Mouse (Mus musculus): ENCODE data around the gene Gpr153. TPM values are rescaled to one million over a fixed set of nuclear protein-coding genes. Genes with fewer than 3 reads are reported as not detected.

The Gpr153 gene
- polyA plus RNA-seq, 1 experiment, result 6.5 TPM

GRCm38 (mm10) chr4:152260451-152260850, 13.6 kb upstream of the Gpr153 start:
- TF ChIP-seq TCF12 (IDR thresholded peaks at IDR 0.05; ENCODE audit: insufficient read depth, poor library complexity, severe bottlenecking) (no peak), POLR2A (IDR thresholded peaks at IDR 0.05; ENCODE audit: insufficient read length, low read depth) (peak; percentile 13), E2F4 (IDR thresholded peaks at IDR 0.05; ENCODE audit: insufficient read depth) (no peak), MYOD1 (IDR thresholded peaks at IDR 0.05; ENCODE audit: control insufficient read depth in 1 of 3, insufficient read length in 2 of 3, low read depth in 2 of 3) (peak in 1 of 3 experiments; percentile 33), CEBPB (IDR thresholded peaks at IDR 0.05; ENCODE audit: insufficient read depth, poor library complexity, severe bottlenecking) (peak; percentile 83; the same call in 1 of the 2 replicates)
- H3K27me3 ChIP-seq (ENCODE audit: control insufficient read depth, insufficient read depth, insufficient read length), result no peaks in the 10 kb centered on the region
- H3ac ChIP-seq (ENCODE audit: control insufficient read depth, insufficient read length), result no peak overlapping the region
- H3K36me3 ChIP-seq (ENCODE audit: control insufficient read depth, insufficient read depth), result no peaks in the 10 kb centered on the region
- no peaks in the 10 kb centered on the region for H3K79me2 ChIP-seq (ENCODE audit: control insufficient read depth, insufficient read depth)
- no peak overlapping the region for H3K4me3 ChIP-seq
- peak overlapping the region; percentile 8 for H3K4me2 ChIP-seq (ENCODE audit: low read depth)

DNA sequence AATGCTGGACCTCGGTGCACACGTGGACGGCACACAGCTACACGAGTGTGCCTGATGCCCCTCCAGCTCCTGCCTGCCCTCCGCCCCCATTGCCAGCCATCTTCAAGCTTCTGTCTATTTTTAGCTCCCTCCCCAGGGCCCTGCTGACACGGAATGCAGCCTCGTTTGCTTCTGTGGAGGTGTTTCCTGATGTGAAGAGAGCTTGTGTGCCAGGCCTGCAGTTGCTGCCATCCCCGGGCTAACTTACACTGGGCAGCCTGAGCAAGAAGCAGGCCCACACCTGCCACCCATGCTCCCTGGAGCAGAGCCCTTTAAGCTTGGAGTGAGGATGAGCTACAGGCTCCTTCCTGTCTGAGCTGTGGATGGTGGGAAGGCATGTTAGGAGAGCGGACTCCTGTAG, 11.8 kb upstream of the Gpr153 start:
- H3K36me3 ChIP-seq (ENCODE audit: control insufficient read depth, insufficient read depth), result no peaks in the 10 kb centered on the region

GRCm38 (mm10) chr4:152263089-152263488, 10.9 kb upstream of the Gpr153 start:
- H3K36me3 ChIP-seq (ENCODE audit: control insufficient read depth, insufficient read depth), result no peaks in the 10 kb centered on the region
- no peaks in the 10 kb centered on the region for H3K27me3 ChIP-seq (ENCODE audit: control insufficient read depth, insufficient read depth, insufficient read length)
- no peak overlapping the region for H3ac ChIP-seq (ENCODE audit: control insufficient read depth, insufficient read length)
- H3K4me3 ChIP-seq, result no peak overlapping the region
- H3K79me2 ChIP-seq (ENCODE audit: control insufficient read depth, insufficient read depth), result no peaks in the 10 kb centered on the region
- no peak overlapping the region for H3K4me2 ChIP-seq (ENCODE audit: low read depth)
- TF ChIP-seq CEBPB (IDR thresholded peaks at IDR 0.05; ENCODE audit: insufficient read depth, poor library complexity, severe bottlenecking) (no peak), MYOG (IDR thresholded peaks at IDR 0.05; ENCODE audit: control insufficient read depth in 1 of 3, insufficient read depth in 1 of 3, insufficient read length in 2 of 3, low read depth in 2 of 3) (peak in 1 of 3 experiments; percentile 42)

More for the DNA sequence above, 11.8 kb upstream of the Gpr153 start:
- Histone ChIP-seq H3ac (ENCODE audit: control insufficient read depth, insufficient read length) (no peak overlapping the region), H3K4me3 (no peak overlapping the region), H3K79me2 (ENCODE audit: control insufficient read depth, insufficient read depth) (no peaks in the 10 kb centered on the region), H3K27me3 (ENCODE audit: control insufficient read depth, insufficient read depth, insufficient read length) (no peaks in the 10 kb centered on the region), H3K4me2 (ENCODE audit: low read depth) (no peak overlapping the region)
- TF ChIP-seq TCF12 (IDR thresholded peaks at IDR 0.05; ENCODE audit: insufficient read depth, poor library complexity, severe bottlenecking) (no peak), MYOG (IDR thresholded peaks at IDR 0.05; ENCODE audit: control insufficient read depth in 1 of 3, insufficient read depth in 1 of 3, insufficient read length in 2 of 3, low read depth in 2 of 3) (peak in 1 of 3 experiments; percentile 47), REST (IDR thresholded peaks at IDR 0.05; ENCODE audit: insufficient read depth, insufficient read length) (no peak), MYOD1 (IDR thresholded peaks at IDR 0.05; ENCODE audit: control insufficient read depth in 1 of 3, insufficient read length in 2 of 3, low read depth in 2 of 3) (peak in 1 of 3 experiments; percentile 69)

GRCm38 (mm10) chr4:152263512-152264176, 10.4 kb upstream of the Gpr153 start:
- H3ac ChIP-seq (ENCODE audit: control insufficient read depth, insufficient read length), result no peak overlapping the region
- H3K79me2 ChIP-seq (ENCODE audit: control insufficient read depth, insufficient read depth), result no peaks in the 10 kb centered on the region
- no peak overlapping the region for H3K4me2 ChIP-seq (ENCODE audit: low read depth)
- H3K4me3 ChIP-seq, result no peak overlapping the region
- no peak for TF ChIP-seq TCF3 (IDR thresholded peaks at IDR 0.05; ENCODE audit: insufficient read length, low read depth)
- TF ChIP-seq USF1 (IDR thresholded peaks at IDR 0.05; ENCODE audit: low read depth), result no peak
- H3K27me3 ChIP-seq (ENCODE audit: control insufficient read depth, insufficient read depth, insufficient read length), result no peaks in the 10 kb centered on the region
- H3K36me3 ChIP-seq (ENCODE audit: control insufficient read depth, insufficient read depth), result no peaks in the 10 kb centered on the region

GRCm38 (mm10) chr4:152264177-152264530, 9.9 kb upstream of the Gpr153 start:
- Histone ChIP-seq H3ac (ENCODE audit: control insufficient read depth, insufficient read length) (no peak overlapping the region), H3K79me2 (ENCODE audit: control insufficient read depth, insufficient read depth) (no peaks in the 10 kb centered on the region), H3K27me3 (ENCODE audit: control insufficient read depth, insufficient read depth, insufficient read length) (no peaks in the 10 kb centered on the region), H3K36me3 (ENCODE audit: control insufficient read depth, insufficient read depth) (no peaks in the 10 kb centered on the region), H3K4me3 (no peak overlapping the region), H3K4me2 (ENCODE audit: low read depth) (no peak overlapping the region)
- TF ChIP-seq TCF3 (IDR thresholded peaks at IDR 0.05; ENCODE audit: insufficient read length, low read depth), result no peak
- no peak for TF ChIP-seq E2F4 (IDR thresholded peaks at IDR 0.05; ENCODE audit: insufficient read depth)
- TF ChIP-seq USF1 (IDR thresholded peaks at IDR 0.05; ENCODE audit: low read depth), result no peak
- TF ChIP-seq CEBPB (IDR thresholded peaks at IDR 0.05; ENCODE audit: insufficient read depth, poor library complexity, severe bottlenecking), result no peak
- TF ChIP-seq SRF (IDR thresholded peaks at IDR 0.05; ENCODE audit: control insufficient read depth, insufficient read length, low read depth), result no peak
- TF ChIP-seq MYOD1 (IDR thresholded peaks at IDR 0.05; ENCODE audit: control insufficient read depth in 1 of 3, insufficient read length in 2 of 3, low read depth in 2 of 3), result no peak
- no peak for TF ChIP-seq REST (IDR thresholded peaks at IDR 0.05; ENCODE audit: insufficient read depth, insufficient read length)
- no peak for TF ChIP-seq TCF12 (IDR thresholded peaks at IDR 0.05; ENCODE audit: insufficient read depth, poor library complexity, severe bottlenecking)
- TF ChIP-seq POLR2AphosphoS2 (IDR thresholded peaks at IDR 0.05; ENCODE audit: insufficient read length, low read depth), result no peak
- TF ChIP-seq MYOG (IDR thresholded peaks at IDR 0.05; ENCODE audit: control insufficient read depth in 1 of 3, insufficient read depth in 1 of 3, insufficient read length in 2 of 3, low read depth in 2 of 3), result no peak
